Mouse (Mus musculus): ENCODE measurements around the gene Helq. TPM values are rescaled to one million over a fixed set of nuclear protein-coding genes. Genes with fewer than 3 reads are reported as not detected.
A peak's percentile ranks its signal among the peaks of the same experiment; 100 is the strongest.

Gene Helq
- polyA plus RNA-seq (2016; fragmentation: Nextera tagmentation; extraction: Ambion mirVana), result 25.3 and 28.1 TPM in 2 replicates

GRCm38 (mm10) chr5:100798165-100798860 is at the start of gene Helq, which contains the start of gene Mrps18c:
Gene Helq (minus strand): TSS chr5:100798598.
Gene Mrps18c (plus strand): TSS chr5:100798627.
- no peaks in the 10 kb centered on the region for H3K27me3 ChIP-seq
- peak; percentile 98 for ATAC-seq (ENCODE audit: low FRiP score)
- H3K4me1 ChIP-seq, result peaks cover 12% of the 10 kb centered on the region
- peak within 1 kb of the TSS; percentile 55; the same call in 1 of the 2 replicates for H3K27ac ChIP-seq
- H3K4me3 ChIP-seq, result peak within 1 kb of the TSS; percentile 85
- peaks cover 37% of the 10 kb centered on the region for H3K36me3 ChIP-seq
- under 1% methylated on average over 67 of the region's 67 CpGs for WGBS
- H3K9me3 ChIP-seq (replicated peaks), result no peaks in the 10 kb centered on the region
- H3K9ac ChIP-seq, result peak within 1 kb of the TSS; percentile 86
- peak within 1 kb of the TSS; percentile 92 for H3K4me2 ChIP-seq (replicated peaks)

- Histone ChIP-seq H3K27ac (no peak overlapping the region), H3K4me3 (no peak overlapping the region), H3K4me1 (peaks cover 14% of the 10 kb centered on the region), H3K9ac (no peak overlapping the region), H3K36me3 (no peaks in the 10 kb centered on the region), H3K4me2 (replicated peaks) (peak overlapping the region; percentile 99), H3K27me3 (peaks cover 51% of the 10 kb centered on the region), H3K9me3 (replicated peaks) (no peaks in the 10 kb centered on the region)
- no peak for ATAC-seq (ENCODE audit: low FRiP score)
- WGBS, result 7% methylated on average over 2 of the region's 2 CpGs
Measured at GRCm38 (mm10) chr5:100847143-100847542, 48.7 kb upstream of the Helq start.

GRCm38 (mm10) chr5:100846599-100846920 is 48.2 kb upstream of the Helq start:
- ATAC-seq (ENCODE audit: low FRiP score), result no peak
- peak overlapping the region; percentile 55 for H3K4me3 ChIP-seq
- under 1% methylated on average over 22 of the region's 22 CpGs for WGBS
- no peaks in the 10 kb centered on the region for H3K36me3 ChIP-seq
- H3K4me1 ChIP-seq, result peaks cover 14% of the 10 kb centered on the region
- H3K4me2 ChIP-seq (replicated peaks), result peak overlapping the region; percentile 99
- H3K9me3 ChIP-seq (replicated peaks), result no peaks in the 10 kb centered on the region
- no peak overlapping the region for H3K27ac ChIP-seq
- peaks cover 51% of the 10 kb centered on the region for H3K27me3 ChIP-seq
- peak overlapping the region; percentile 64 for H3K9ac ChIP-seq

GRCm38 (mm10) chr5:100845848-100846598 is 47.6 kb upstream of the Helq start:
- WGBS, result under 1% methylated on average over 52 of the region's 52 CpGs
- Histone ChIP-seq H3K27ac (no peak overlapping the region), H3K36me3 (no peaks in the 10 kb centered on the region), H3K9me3 (replicated peaks) (no peaks in the 10 kb centered on the region), H3K4me3 (peak overlapping the region; percentile 55), H3K9ac (peak overlapping the region; percentile 64), H3K4me2 (replicated peaks) (peak overlapping the region; percentile 99), H3K27me3 (peaks cover 51% of the 10 kb centered on the region), H3K4me1 (peaks cover 14% of the 10 kb centered on the region)
- ATAC-seq (ENCODE audit: low FRiP score), result peak; percentile 66; the same call in 1 of the 2 replicates

DNA sequence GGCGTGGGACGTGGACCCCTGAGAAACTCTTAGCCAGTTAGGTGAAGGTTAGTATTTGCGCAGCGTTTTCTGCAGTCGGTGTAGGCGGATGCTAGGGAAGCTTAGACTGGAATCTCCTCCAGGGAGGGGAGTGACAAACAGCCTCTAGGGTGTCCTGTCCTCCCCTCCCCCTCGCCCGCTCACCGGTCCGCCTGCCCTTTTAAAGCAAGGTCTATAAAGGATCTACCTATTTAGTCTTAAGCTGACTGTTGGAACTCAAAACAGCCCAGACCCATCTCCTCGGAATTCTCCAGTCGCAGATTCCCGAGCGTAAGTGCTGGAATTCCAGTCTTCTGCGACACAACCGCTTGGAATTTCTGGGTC is 47.1 kb upstream of the Helq start, which contains the start of gene Gpat3:
Gene Gpat3 (plus strand): TSS at position 229 of the 363 bp plus-strand sequence.
- H3K27ac ChIP-seq, result no peak within 1 kb of the TSS
- H3K9ac ChIP-seq, result peak within 1 kb of the TSS; percentile 64
- peaks cover 51% of the 10 kb centered on the region for H3K27me3 ChIP-seq
- ATAC-seq (ENCODE audit: low FRiP score), result no peak
- H3K9me3 ChIP-seq (replicated peaks), result no peaks in the 10 kb centered on the region
- peak within 1 kb of the TSS; percentile 99 for H3K4me2 ChIP-seq (replicated peaks)
- WGBS, result under 1% methylated on average over 16 of the region's 16 CpGs
- no peaks in the 10 kb centered on the region for H3K36me3 ChIP-seq
- H3K4me3 ChIP-seq, result peak within 1 kb of the TSS; percentile 55
- H3K4me1 ChIP-seq, result peaks cover 14% of the 10 kb centered on the region

DNA sequence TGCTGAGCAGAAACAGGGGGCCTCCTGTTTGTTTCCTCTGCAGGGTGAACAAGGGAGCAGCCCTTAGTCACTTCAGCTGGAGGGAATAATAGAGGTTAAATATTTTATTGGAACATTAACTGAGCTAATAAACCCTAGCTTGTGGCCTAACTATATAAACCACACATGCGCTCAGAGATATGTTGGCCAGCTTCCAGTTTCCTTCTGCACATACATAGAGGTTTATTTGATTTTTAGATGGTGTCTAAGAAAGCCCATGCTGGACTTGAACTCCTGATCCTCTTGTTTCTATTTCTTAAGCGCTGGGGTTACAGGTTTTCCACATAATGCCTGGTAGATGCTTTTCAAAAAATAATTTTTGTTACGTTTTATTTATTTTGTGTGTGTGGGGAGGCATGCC is 46.1 kb upstream of the Helq start:
- Histone ChIP-seq H3K4me1 (peaks cover 14% of the 10 kb centered on the region), H3K4me2 (replicated peaks) (no peak overlapping the region), H3K4me3 (no peak overlapping the region), H3K9ac (no peak overlapping the region), H3K9me3 (replicated peaks) (no peaks in the 10 kb centered on the region), H3K27me3 (peaks cover 51% of the 10 kb centered on the region), H3K27ac (no peak overlapping the region), H3K36me3 (no peaks in the 10 kb centered on the region)
- 61% methylated on average over 3 of the region's 3 CpGs for WGBS
- no peak for ATAC-seq (ENCODE audit: low FRiP score)

- Histone ChIP-seq H3K27ac (no peak overlapping the region), H3K27me3 (no peaks in the 10 kb centered on the region), H3K4me2 (replicated peaks) (no peak overlapping the region), H3K9ac (no peak overlapping the region), H3K36me3 (no peaks in the 10 kb centered on the region), H3K9me3 (replicated peaks) (no peaks in the 10 kb centered on the region), H3K4me1 (no peaks in the 10 kb centered on the region), H3K4me3 (no peak overlapping the region)
- no peak for ATAC-seq (ENCODE audit: low FRiP score)
- WGBS, result 92% methylated on average over 7 of the region's 7 CpGs
Measured at GRCm38 (mm10) chr5:100837907-100838306, 39.5 kb upstream of the Helq start.

GRCm38 (mm10) chr5:100835862-100836538 is 37.6 kb upstream of the Helq start:
- Histone ChIP-seq H3K4me3 (no peak overlapping the region), H3K27me3 (no peaks in the 10 kb centered on the region), H3K9ac (no peak overlapping the region), H3K36me3 (no peaks in the 10 kb centered on the region), H3K27ac (no peak overlapping the region), H3K9me3 (replicated peaks) (no peaks in the 10 kb centered on the region), H3K4me1 (no peaks in the 10 kb centered on the region), H3K4me2 (replicated peaks) (no peak overlapping the region)
- no peak for ATAC-seq (ENCODE audit: low FRiP score)
- WGBS, result 76% methylated on average over 9 of the region's 9 CpGs

GRCm38 (mm10) chr5:100833841-100834240 is 35.4 kb upstream of the Helq start:
- no peaks in the 10 kb centered on the region for H3K9me3 ChIP-seq (replicated peaks)
- H3K4me2 ChIP-seq (replicated peaks), result no peak overlapping the region
- no peaks in the 10 kb centered on the region for H3K4me1 ChIP-seq
- no peaks in the 10 kb centered on the region for H3K36me3 ChIP-seq
- H3K27ac ChIP-seq, result no peak overlapping the region
- WGBS, result 83% methylated on average over 2 of the region's 2 CpGs
- no peaks in the 10 kb centered on the region for H3K27me3 ChIP-seq
- H3K4me3 ChIP-seq, result no peak overlapping the region
- no peak for ATAC-seq (ENCODE audit: low FRiP score)
- no peak overlapping the region for H3K9ac ChIP-seq

- ATAC-seq (ENCODE audit: low FRiP score), result no peak
- Histone ChIP-seq H3K4me2 (replicated peaks) (no peak overlapping the region), H3K9ac (no peak overlapping the region), H3K36me3 (no peaks in the 10 kb centered on the region), H3K27ac (no peak overlapping the region), H3K4me1 (no peaks in the 10 kb centered on the region), H3K9me3 (replicated peaks) (no peaks in the 10 kb centered on the region), H3K4me3 (no peak overlapping the region), H3K27me3 (no peaks in the 10 kb centered on the region)
- WGBS, result 91% methylated on average over 3 of the region's 3 CpGs
Measured at GRCm38 (mm10) chr5:100832680-100833079, 34.3 kb upstream of the Helq start.

- WGBS, result 82% methylated on average over 3 of the region's 3 CpGs
- no peak overlapping the region for H3K27ac ChIP-seq
- H3K9me3 ChIP-seq (replicated peaks), result no peaks in the 10 kb centered on the region
- H3K4me3 ChIP-seq, result no peak overlapping the region
- no peaks in the 10 kb centered on the region for H3K36me3 ChIP-seq
- H3K27me3 ChIP-seq, result no peaks in the 10 kb centered on the region
- H3K4me1 ChIP-seq, result no peaks in the 10 kb centered on the region
- H3K9ac ChIP-seq, result no peak overlapping the region
- ATAC-seq (ENCODE audit: low FRiP score), result no peak
- H3K4me2 ChIP-seq (replicated peaks), result no peak overlapping the region
Measured at GRCm38 (mm10) chr5:100828701-100829100, 30.3 kb upstream of the Helq start.

GRCm38 (mm10) chr5:100826531-100826930 is 28.1 kb upstream of the Helq start:
- H3K27ac ChIP-seq, result no peak overlapping the region
- 68% methylated on average over 7 of the region's 7 CpGs for WGBS

More at GRCm38 (mm10) chr5:100826531-100826930, 28.1 kb upstream of the Helq start:
- no peaks in the 10 kb centered on the region for H3K36me3 ChIP-seq
- H3K9ac ChIP-seq, result no peak overlapping the region
- H3K9me3 ChIP-seq (replicated peaks), result no peaks in the 10 kb centered on the region
- H3K27me3 ChIP-seq, result no peaks in the 10 kb centered on the region
- ATAC-seq (ENCODE audit: low FRiP score), result no peak
- no peak overlapping the region for H3K4me3 ChIP-seq
- no peak overlapping the region for H3K4me2 ChIP-seq (replicated peaks)
- H3K4me1 ChIP-seq, result no peaks in the 10 kb centered on the region
